Mouse (Mus musculus) CH12.LX (cell line): ENCODE measurements around the gene Trir.

ENCODE experiments used
- CTCF ChIP-seq, 2 experiments: IDR thresholded peaks in 1 of 2; conservative IDR thresholded peaks in 1 of 2; 2 replicates each; pipeline ENCODE4 v1.5.1; 2011 to 2012; ENCODE audit warnings: low read depth in 2 of 2, low read length in 2 of 2, improper control_type of control experiment in 1 of 2, inconsistent platforms in 1 of 2, mild to moderate bottlenecking in 1 of 2, moderate library complexity in 1 of 2
- EP300 ChIP-seq: IDR thresholded peaks from 2 replicates; pipeline ENCODE4 v1.6.1; 2011; ENCODE audit warnings: low read length, improper control_type of control experiment
- ETS1 ChIP-seq: conservative IDR thresholded peaks from 2 replicates; pipeline ENCODE4 v1.6.1; 2012; ENCODE audit warnings: low read depth, mild to moderate bottlenecking, inconsistent platforms, low read length, improper control_type of control experiment, moderate library complexity
- MAX ChIP-seq: IDR thresholded peaks from 2 replicates; pipeline ENCODE4 v1.6.1; 2011; ENCODE audit warnings: low read length, improper control_type of control experiment
- POLR2A ChIP-seq: IDR thresholded peaks from 2 replicates; pipeline ENCODE4 v1.6.1; 2011; ENCODE audit warnings: low read depth, mild to moderate bottlenecking, improper control_type of control experiment, low read length
- TCF12 ChIP-seq: IDR thresholded peaks from 2 replicates; pipeline ENCODE4 v1.6.1; 2014; ENCODE audit warnings: low read depth, mild to moderate bottlenecking, inconsistent platforms, low read length, improper control_type of control experiment

DNA sequence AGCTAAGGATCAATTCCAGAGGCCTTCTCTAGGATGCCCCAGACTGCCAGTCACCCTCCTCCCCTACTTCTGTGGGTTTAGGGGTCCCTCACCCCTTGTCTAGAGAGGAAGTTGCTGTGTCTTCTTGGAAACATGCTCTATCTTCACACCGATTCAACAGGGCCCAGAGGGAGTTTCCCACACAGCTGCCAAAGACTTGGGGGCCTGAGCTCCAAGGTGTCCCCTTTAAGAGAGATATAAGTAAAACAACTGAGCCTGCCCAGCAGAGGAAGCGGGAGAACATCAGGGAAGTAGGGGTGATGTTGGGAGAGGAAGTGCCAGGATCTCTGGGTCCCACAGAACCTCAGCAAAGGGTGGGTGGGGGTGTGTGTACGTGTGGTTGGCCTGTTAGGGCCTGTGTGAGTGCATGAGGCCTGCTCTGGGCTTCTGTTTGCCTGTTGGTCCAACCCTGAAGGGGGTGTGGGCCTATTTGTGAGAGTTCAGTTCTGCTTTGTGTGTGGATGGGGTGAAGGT is 44.1 kb upstream of the Trir start:
- TF ChIP-seq POLR2A (peak; percentile 68), ETS1 (no peak; the same call in 1 of the 2 replicates), EP300 (peak; percentile 27; the same call in 1 of the 2 replicates), TCF12 (no peak; the same call in 1 of the 2 replicates), MAX (no peak), CTCF (conservative IDR thresholded peaks at IDR 0.05 in 1 of 2, IDR thresholded peaks at IDR 0.05 in 1 of 2; ENCODE audit: low read depth in 2 of 2, low read length in 2 of 2) (no peak)
